Mouse (Mus musculus) kidney, embryonic 15.5 days (tissue): ENCODE results near the gene Ccdc169. TPM values are rescaled to one million over a fixed set of nuclear protein-coding genes. Genes with fewer than 3 reads are reported as not detected.

ENCODE experiments used
- ATAC-seq: fragments of 200-750 bp; cut with Nextera tagmentation; replicated peaks from 2 replicates; pipeline ENCODE4 v1.8.0; 2017; ENCODE audit warnings: moderate TSS enrichment; ENCODE audit not compliant: low FRiP score
- H3K27ac ChIP-seq: fragments of 300-500 bp; sonication (generic); 2 replicates; pipeline ENCODE4 v1.5.1; 2015; ENCODE audit warnings: mild to moderate bottlenecking, inconsistent platforms
- H3K27me3 ChIP-seq: fragments of 300-500 bp; sonication (generic); 2 replicates; pipeline ENCODE4 v1.6.1; 2015; ENCODE audit warnings: inconsistent platforms
- H3K36me3 ChIP-seq: fragments of 300-500 bp; sonication (generic); 2 replicates; pipeline ENCODE4 v1.6.1; 2015; ENCODE audit warnings: inconsistent platforms
- H3K4me1 ChIP-seq: fragments of 300-500 bp; sonication (generic); 2 replicates; pipeline ENCODE4 v1.6.1; 2015; ENCODE audit warnings: inconsistent platforms
- H3K4me2 ChIP-seq: fragments of 300-500 bp; sonication (generic); 2 replicates; pipeline ENCODE4 v1.6.1; 2015; ENCODE audit warnings: moderate library complexity, mild to moderate bottlenecking, inconsistent platforms
- H3K4me3 ChIP-seq: fragments of 300-500 bp; sonication (generic); replicated peaks from 2 replicates; pipeline ENCODE4 v1.5.1; 2015; ENCODE audit warnings: mild to moderate bottlenecking, inconsistent platforms
- H3K9ac ChIP-seq: fragments of 300-500 bp; sonication (generic); 2 replicates; pipeline ENCODE4 v1.6.1; 2015; ENCODE audit warnings: mild to moderate bottlenecking, inconsistent platforms
- H3K9me3 ChIP-seq: fragments of 300-500 bp; sonication (generic); replicated peaks from 2 replicates; pipeline ENCODE4 v1.6.1; 2016; ENCODE audit warnings: inconsistent platforms
- WGBS: fragments of 180-500 bp; shearing (Covaris S2); methylation state at CpG from one replicate; pipeline ENCODE4 v1.1.7; 2015; ENCODE audit warnings: mixed read lengths; 5-methylcytosine and 5-hydroxymethylcytosine counted together
- polyA plus RNA-seq: library from polyadenylated mRNA; unstranded; fragments of >200 nt; fragmentation: Nextera tagmentation; extraction: Ambion mirVana; gene quantifications from 2 replicates; pipeline ENCODE4 v1.2.1, GENCODE M21; 2015

The Ccdc169 gene
- 0.05 TPM in 2 replicates for polyA plus RNA-seq

DNA sequence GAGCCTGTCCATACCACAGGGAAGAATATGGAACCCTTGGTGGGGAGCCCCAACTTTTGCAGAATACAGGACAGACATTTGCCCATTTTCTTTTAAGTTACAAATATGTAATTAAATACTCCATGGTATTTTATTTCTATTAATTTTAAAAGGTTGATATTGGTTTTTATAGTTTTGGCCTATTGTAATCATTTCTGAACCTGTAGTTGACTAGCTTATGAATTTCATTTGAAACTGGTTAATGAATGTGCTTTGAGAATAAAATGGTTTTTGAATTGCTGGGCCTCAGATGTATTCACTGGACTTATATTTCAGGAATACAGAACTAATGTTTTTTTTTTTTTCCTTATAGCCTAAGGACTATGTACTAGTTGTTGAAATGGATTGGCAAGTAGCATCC is at the start of gene Ccdc169:
Gene Ccdc169, plus strand, starts transcription at position 301 of the 400 bp plus-strand sequence.
- Histone ChIP-seq H3K9ac (no peak within 1 kb of the TSS), H3K36me3 (peaks cover 59% of the 10 kb centered on the region), H3K4me3 (no peak within 1 kb of the TSS), H3K4me2 (no peak within 1 kb of the TSS), H3K4me1 (peaks cover 3% of the 10 kb centered on the region; the same call in 1 of the 2 replicates), H3K9me3 (no peaks in the 10 kb centered on the region), H3K27ac (no peak within 1 kb of the TSS), H3K27me3 (no peaks in the 10 kb centered on the region)
- ATAC-seq = no peak

DNA sequence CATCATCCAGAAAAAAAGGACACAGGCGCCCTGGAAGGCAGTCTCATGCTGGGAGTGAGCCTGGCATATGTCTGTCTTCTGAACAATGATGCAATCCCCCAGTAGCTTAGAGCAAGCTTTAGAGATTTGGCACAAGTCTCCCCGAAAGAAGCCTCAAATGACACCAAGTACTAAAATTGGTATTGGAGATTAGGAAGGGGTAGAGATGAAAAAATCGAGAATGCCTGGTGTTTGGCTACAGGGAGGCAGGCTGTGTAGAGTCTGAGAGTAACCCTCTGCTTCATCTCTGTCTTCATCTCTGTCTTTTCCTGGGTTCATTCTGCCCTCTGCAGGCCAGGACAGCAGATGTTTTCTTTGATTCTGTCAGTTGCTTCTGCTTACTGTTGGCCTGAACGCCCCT is 49.8 kb upstream of the Ccdc169 start:
- Histone ChIP-seq H3K4me1 (no peaks in the 10 kb centered on the region), H3K9me3 (no peaks in the 10 kb centered on the region), H3K4me3 (no peak overlapping the region), H3K9ac (no peak overlapping the region), H3K27me3 (no peaks in the 10 kb centered on the region), H3K27ac (no peak overlapping the region), H3K36me3 (no peaks in the 10 kb centered on the region), H3K4me2 (no peak overlapping the region)
- WGBS = 65% methylated on average over 4 of the region's 4 CpGs
- no peak for ATAC-seq

DNA sequence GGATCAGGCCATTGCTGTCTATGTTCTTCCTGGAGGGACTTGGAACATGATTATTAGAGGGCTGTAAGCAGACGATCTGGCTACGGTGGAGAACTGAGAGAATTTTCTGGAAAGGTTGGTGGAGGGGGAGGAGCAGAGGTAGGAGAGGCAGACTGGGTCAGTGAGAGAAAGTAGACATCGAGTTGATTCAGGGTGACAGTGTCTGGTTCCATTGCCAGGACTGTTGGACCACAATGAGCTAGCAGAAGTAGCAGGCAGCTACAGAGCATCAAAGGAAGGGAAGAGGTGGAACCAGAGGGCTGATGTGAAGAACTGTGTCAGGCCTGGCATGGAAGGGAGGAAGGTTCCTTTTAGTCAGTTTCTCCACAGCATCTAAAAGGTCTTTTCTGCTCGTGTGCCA is 48.8 kb upstream of the Ccdc169 start:
- H3K36me3 ChIP-seq = no peaks in the 10 kb centered on the region
- H3K4me1 ChIP-seq = no peaks in the 10 kb centered on the region
- 68% methylated on average over 4 of the region's 4 CpGs for WGBS
- no peak for ATAC-seq
- no peaks in the 10 kb centered on the region for H3K27me3 ChIP-seq
- H3K4me2 ChIP-seq = no peak overlapping the region
- no peak overlapping the region for H3K4me3 ChIP-seq
- H3K27ac ChIP-seq = no peak overlapping the region
- H3K9me3 ChIP-seq = no peaks in the 10 kb centered on the region
- no peak overlapping the region for H3K9ac ChIP-seq

DNA sequence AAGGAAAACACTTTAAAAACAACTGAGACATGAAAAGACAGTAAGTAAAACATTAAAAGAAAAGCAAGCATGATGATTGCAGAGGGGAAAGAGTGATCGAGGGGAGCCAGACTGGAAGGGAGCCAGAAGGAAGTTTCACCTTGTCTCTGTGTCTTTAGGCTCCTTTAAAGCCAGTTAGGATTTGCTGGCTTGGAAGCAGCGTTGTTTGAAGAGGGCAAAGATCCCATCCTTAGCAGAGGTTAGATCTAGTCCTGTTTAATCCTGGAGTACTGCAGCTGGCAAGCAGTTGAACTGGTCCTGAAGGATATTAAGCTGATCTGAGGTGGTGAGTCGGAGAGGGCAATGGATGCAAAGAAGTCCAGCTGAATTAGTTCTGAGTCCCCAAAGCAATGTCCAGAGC is 48.3 kb upstream of the Ccdc169 start:
- no peak overlapping the region for H3K4me2 ChIP-seq
- 75% methylated on average over 3 of the region's 3 CpGs for WGBS
- no peak for ATAC-seq
- no peaks in the 10 kb centered on the region for H3K36me3 ChIP-seq
- H3K4me1 ChIP-seq = no peaks in the 10 kb centered on the region
- H3K9ac ChIP-seq = no peak overlapping the region
- H3K4me3 ChIP-seq = no peak overlapping the region
- no peaks in the 10 kb centered on the region for H3K9me3 ChIP-seq
- H3K27me3 ChIP-seq = no peaks in the 10 kb centered on the region
- no peak overlapping the region for H3K27ac ChIP-seq

DNA sequence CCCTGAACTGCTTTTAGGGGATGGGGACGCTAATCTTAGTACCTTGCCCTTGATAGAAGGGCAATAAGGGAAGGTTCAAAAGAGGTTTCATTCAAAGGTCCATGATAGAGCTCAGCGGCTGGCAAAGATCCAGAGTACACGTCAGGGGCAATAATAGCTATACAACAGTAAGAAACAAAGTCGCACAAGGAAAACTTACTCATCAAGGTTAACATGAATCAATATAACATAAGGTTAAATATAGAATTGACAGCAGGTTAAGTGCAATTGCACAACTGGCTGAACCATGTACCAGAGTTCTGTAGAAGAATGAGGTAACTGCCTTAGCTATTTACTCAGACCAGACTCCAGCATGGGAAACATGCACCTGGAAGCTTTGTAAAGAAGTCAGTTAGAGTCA is 47.8 kb upstream of the Ccdc169 start:
- no peak overlapping the region for H3K4me3 ChIP-seq
- 77% methylated on average over 4 of the region's 4 CpGs for WGBS
- no peak for ATAC-seq
- no peaks in the 10 kb centered on the region for H3K4me1 ChIP-seq
- no peak overlapping the region for H3K27ac ChIP-seq
- H3K9ac ChIP-seq = no peak overlapping the region
- no peaks in the 10 kb centered on the region for H3K27me3 ChIP-seq
- H3K9me3 ChIP-seq = no peaks in the 10 kb centered on the region
- no peak overlapping the region for H3K4me2 ChIP-seq
- H3K36me3 ChIP-seq = no peaks in the 10 kb centered on the region

DNA sequence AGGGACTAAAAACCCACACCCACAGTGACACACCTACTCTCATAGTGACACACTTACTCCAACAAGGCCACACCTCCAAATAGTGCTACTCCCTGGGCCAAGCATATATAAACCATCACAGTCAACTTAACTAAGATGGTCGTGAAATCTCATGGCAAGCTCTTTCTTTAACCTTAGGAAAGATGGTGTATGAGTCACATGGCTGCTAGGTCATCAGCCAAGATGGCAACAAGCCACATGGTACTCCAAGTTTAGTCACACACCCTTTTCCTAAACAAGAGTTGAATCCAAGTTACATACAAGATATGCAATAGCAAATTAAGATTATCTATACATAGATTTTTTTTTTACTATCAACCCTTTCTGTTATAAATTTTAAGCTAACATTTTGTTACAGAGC is 44.0 kb upstream of the Ccdc169 start:
- Histone ChIP-seq H3K27me3 (no peaks in the 10 kb centered on the region), H3K9me3 (no peaks in the 10 kb centered on the region), H3K36me3 (no peaks in the 10 kb centered on the region), H3K9ac (no peak overlapping the region), H3K4me2 (no peak overlapping the region), H3K4me1 (peaks cover 6% of the 10 kb centered on the region), H3K4me3 (no peak overlapping the region), H3K27ac (no peak overlapping the region)
- no peak for ATAC-seq
- 76% methylated on average over 1 of the region's 1 CpGs for WGBS

DNA sequence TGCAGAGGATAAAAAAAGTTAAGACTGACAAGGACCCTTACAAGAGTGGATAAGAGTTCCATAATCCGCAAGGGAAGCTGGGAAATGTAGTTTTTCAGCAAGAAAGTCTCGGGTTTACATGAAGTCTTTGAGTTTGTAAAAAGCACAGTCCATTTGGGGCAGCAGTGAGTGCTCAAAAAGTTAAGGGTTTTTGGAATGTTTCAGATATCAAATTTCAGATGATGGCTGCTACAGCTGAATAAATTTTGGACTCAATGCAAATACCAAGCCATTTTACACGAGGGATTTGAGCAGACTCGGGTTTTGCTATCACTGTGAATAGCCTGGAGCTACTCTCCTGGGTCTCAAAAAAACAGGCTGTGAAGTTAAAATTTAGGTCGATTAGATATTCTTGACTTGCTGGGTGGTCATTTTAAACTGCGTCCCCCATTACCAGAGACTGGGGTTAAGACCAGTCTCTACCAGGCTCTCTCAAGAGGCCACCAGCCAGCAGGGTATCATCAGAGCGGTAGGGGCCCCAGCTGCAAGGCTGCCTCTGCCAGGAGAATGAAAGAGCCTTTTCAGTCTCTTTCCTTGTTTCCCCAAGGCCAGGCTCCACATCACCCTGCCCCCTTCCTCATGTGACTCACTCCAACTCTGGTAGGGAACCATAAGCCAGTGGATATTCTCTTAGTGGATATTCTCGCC is 41.0 kb upstream of the Ccdc169 start:
- WGBS = 40% methylated on average over 8 of the region's 8 CpGs
- no peak overlapping the region for H3K9ac ChIP-seq
- no peaks in the 10 kb centered on the region for H3K27me3 ChIP-seq
- H3K4me1 ChIP-seq = peaks cover 6% of the 10 kb centered on the region
- H3K36me3 ChIP-seq = no peaks in the 10 kb centered on the region
- peak overlapping the region; percentile 79 for H3K27ac ChIP-seq
- peak overlapping the region; percentile 21; the same call in 1 of the 2 replicates for H3K4me2 ChIP-seq
- no peak overlapping the region for H3K4me3 ChIP-seq
- no peaks in the 10 kb centered on the region for H3K9me3 ChIP-seq
- 0 out of 2 replicates have a peak, but pooled peaks have one; percentile 46 for ATAC-seq

DNA sequence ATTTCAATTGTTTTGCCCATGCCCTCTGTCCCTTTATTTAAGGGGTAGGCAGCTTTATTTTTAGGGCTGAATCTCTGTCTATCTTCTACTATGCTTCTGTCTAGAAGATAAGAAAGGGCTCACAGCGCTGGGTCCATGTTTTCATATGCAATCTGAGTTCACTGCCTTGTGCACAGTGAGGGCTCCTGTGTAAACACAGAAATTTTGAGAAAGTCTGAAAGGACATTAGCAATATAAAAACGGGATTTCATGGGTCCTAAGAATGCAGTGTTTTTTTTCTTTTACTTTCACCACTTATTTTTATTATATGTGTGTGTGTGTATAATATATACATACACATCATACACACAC is 40.5 kb upstream of the Ccdc169 start:
- Histone ChIP-seq H3K36me3 (no peaks in the 10 kb centered on the region), H3K27ac (peak overlapping the region; percentile 79), H3K4me3 (no peak overlapping the region), H3K4me2 (peak overlapping the region; percentile 21; the same call in 1 of the 2 replicates), H3K27me3 (no peaks in the 10 kb centered on the region), H3K9me3 (no peaks in the 10 kb centered on the region), H3K4me1 (peaks cover 6% of the 10 kb centered on the region), H3K9ac (no peak overlapping the region)
- 77% methylated on average over 2 of the region's 2 CpGs for WGBS
- no peak for ATAC-seq

DNA sequence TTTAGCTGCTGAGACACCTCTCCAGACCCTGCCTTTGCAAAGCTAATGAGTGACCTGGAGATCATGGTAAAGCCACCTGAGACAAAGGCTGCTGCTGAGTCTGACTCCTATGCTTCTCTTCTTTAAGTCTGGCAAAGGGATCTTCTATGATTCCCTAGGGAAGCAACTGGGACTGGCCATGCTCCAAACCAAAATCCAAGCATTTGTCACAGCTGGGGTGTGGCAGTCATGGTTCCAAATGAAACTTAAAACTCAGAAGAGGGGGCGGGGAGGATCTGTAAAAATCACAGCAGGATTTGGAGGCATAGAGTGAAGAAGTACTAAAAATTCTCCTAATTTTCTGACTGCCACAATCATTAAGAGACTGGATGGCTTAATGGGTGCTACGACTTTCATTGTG is 40.0 kb upstream of the Ccdc169 start:
- no peak overlapping the region for H3K9ac ChIP-seq
- no peak for ATAC-seq
- no peak overlapping the region for H3K4me3 ChIP-seq
- no peaks in the 10 kb centered on the region for H3K27me3 ChIP-seq
- no peaks in the 10 kb centered on the region for H3K9me3 ChIP-seq
- H3K4me2 ChIP-seq = no peak overlapping the region
- H3K27ac ChIP-seq = no peak overlapping the region
- 85% methylated on average over 2 of the region's 2 CpGs for WGBS
- H3K36me3 ChIP-seq = no peaks in the 10 kb centered on the region
- H3K4me1 ChIP-seq = peaks cover 6% of the 10 kb centered on the region

DNA sequence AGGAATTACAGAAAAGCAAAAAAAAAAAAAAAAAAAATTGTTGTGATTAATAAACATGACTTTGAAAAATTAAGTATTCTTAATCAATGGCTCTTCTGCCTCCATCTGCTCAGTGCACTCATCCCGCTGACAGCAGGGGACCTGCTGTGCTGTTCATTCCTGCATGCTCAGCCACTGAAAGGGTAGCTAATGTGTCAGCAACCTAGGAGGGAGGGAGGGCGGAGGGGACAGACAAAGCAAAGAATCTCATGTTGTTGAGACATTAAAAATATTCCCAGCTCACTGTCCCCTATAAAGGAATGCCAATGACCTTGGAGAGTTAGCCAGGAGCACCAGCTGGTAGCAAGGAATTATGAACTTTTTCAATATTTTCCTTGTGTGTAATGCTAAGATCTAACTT is 39.1 kb upstream of the Ccdc169 start:
- Histone ChIP-seq H3K27ac (no peak overlapping the region), H3K4me3 (no peak overlapping the region), H3K9me3 (no peaks in the 10 kb centered on the region), H3K36me3 (no peaks in the 10 kb centered on the region), H3K27me3 (no peaks in the 10 kb centered on the region), H3K4me2 (no peak overlapping the region), H3K9ac (no peak overlapping the region), H3K4me1 (peaks cover 6% of the 10 kb centered on the region)
- 81% methylated on average over 2 of the region's 2 CpGs for WGBS
- ATAC-seq = no peak

DNA sequence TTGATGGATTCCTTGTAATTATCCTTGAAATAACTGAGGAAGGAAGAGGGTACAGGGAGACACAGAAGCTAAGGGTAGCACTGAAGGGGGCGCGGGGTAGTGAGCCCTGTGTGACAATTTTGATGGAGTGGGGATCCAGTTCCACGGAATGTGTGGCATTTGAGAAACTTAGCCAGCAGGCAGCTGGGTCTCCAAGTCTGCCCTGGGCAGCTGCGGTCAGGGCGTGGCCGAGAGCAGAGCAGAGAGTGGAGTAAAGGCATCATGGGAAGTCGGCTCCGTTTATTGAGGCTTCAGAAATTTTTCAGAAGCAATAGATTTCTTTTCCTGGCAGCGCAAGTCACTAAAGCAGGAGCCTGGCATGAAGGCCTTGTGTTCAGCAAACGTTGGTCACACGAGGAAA is 38.1 kb upstream of the Ccdc169 start:
- Histone ChIP-seq H3K9ac (no peak overlapping the region), H3K9me3 (no peaks in the 10 kb centered on the region), H3K4me3 (no peak overlapping the region), H3K27ac (no peak overlapping the region), H3K36me3 (no peaks in the 10 kb centered on the region), H3K4me1 (peaks cover 6% of the 10 kb centered on the region), H3K4me2 (no peak overlapping the region), H3K27me3 (no peaks in the 10 kb centered on the region)
- ATAC-seq = no peak
- WGBS = 76% methylated on average over 11 of the region's 11 CpGs

DNA sequence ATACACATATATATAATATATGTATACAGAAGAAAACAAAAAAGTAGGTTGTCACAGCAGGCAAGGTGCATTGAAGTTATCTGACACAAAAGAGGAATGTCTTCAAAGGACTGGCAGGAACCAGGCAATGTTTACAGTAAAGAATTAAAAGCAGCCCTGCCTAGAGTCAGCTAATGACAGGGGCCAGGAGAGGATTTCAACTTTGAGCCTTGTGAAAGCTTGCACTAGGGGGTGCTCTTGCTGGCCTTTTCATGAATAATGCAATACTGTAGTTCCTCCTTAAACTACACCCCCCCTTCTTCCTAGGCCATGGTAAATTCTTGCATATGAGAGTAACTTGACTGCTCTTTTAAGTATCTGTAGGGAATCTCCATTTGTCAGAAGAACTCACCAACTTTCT is 36.0 kb upstream of the Ccdc169 start:
- H3K4me1 ChIP-seq = peaks cover 8% of the 10 kb centered on the region
- H3K27me3 ChIP-seq = no peaks in the 10 kb centered on the region
- no peak overlapping the region for H3K4me2 ChIP-seq
- no peak overlapping the region for H3K27ac ChIP-seq
- no peak overlapping the region for H3K9ac ChIP-seq
- no peak overlapping the region for H3K4me3 ChIP-seq
- ATAC-seq = no peak
- no peaks in the 10 kb centered on the region for H3K9me3 ChIP-seq
- H3K36me3 ChIP-seq = no peaks in the 10 kb centered on the region
